Mouse (Mus musculus) midbrain, embryonic 16.5 days (tissue): Measurements from ENCODE around the gene Fto. TPM values are rescaled to one million over a fixed set of nuclear protein-coding genes. Genes with fewer than 3 reads are reported as not detected.

Experiments
- ATAC-seq: fragments of 200-750 bp; cut with Nextera tagmentation; 2 replicates; pipeline ENCODE4 v1.8.0; 2017; ENCODE audit warnings: moderate TSS enrichment
- H3K27ac ChIP-seq: fragments of 300-500 bp; sonication (generic); 2 replicates; pipeline ENCODE4 v1.5.1; 2014; ENCODE audit warnings: mild to moderate bottlenecking, low read length, mixed read lengths
- H3K27me3 ChIP-seq: fragments of 300-500 bp; sonication (generic); 2 replicates; pipeline ENCODE4 v1.6.1; 2014; ENCODE audit warnings: low read depth, low read length, mixed read lengths; ENCODE audit not compliant: control insufficient read depth, insufficient read depth
- H3K36me3 ChIP-seq: fragments of 300-500 bp; sonication (generic); 2 replicates; pipeline ENCODE4 v1.6.1; 2014; ENCODE audit warnings: mild to moderate bottlenecking, low read length, moderate library complexity, mixed read lengths; ENCODE audit not compliant: control insufficient read depth, insufficient read depth
- H3K4me1 ChIP-seq: fragments of 300-500 bp; sonication (generic); 2 replicates; pipeline ENCODE4 v1.6.1; 2014; ENCODE audit warnings: mild to moderate bottlenecking, low read length, mixed read lengths; ENCODE audit not compliant: control insufficient read depth, insufficient read depth
- H3K4me2 ChIP-seq: fragments of 300-500 bp; sonication (generic); 2 replicates; pipeline ENCODE4 v1.6.1; 2014; ENCODE audit warnings: mild to moderate bottlenecking, low read length, mixed read lengths
- H3K4me3 ChIP-seq: fragments of 300-500 bp; sonication (generic); 2 replicates; pipeline ENCODE4 v1.5.1; 2014; ENCODE audit warnings: low read depth, mild to moderate bottlenecking, low read length, moderate library complexity, mixed read lengths
- H3K9ac ChIP-seq: fragments of 300-500 bp; sonication (generic); 2 replicates; pipeline ENCODE4 v1.6.1; 2014; ENCODE audit warnings: low read depth, low read length, mixed read lengths
- H3K9me3 ChIP-seq: fragments of 300-500 bp; sonication (generic); replicated peaks from 2 replicates; pipeline ENCODE4 v1.6.1; 2014; ENCODE audit warnings: mild to moderate bottlenecking, low read length, mixed read lengths; ENCODE audit not compliant: control insufficient read depth, poor library complexity, severe bottlenecking
- WGBS: fragments of 180-500 bp; shearing (Covaris S2); extraction: QIAGEN DNeasy Blood & Tissue Kit; methylation state at CpG from one replicate; pipeline ENCODE4 v1.1.7; 2014; 5-methylcytosine and 5-hydroxymethylcytosine counted together
- polyA plus RNA-seq: library from polyadenylated mRNA; unstranded; fragments of >200 nt; fragmentation: Nextera tagmentation; extraction: Ambion mirVana; gene quantifications from 2 replicates; pipeline ENCODE4 v1.2.1, GENCODE M21; 2015

Fto gene
- polyA plus RNA-seq, 1 experiment from 2014 or later, result 177 TPM

GRCm38 (mm10) chr8:91349816-91350215, 36.5 kb downstream of the Fto start:
- H3K27ac ChIP-seq, result no peak overlapping the region
- no peak overlapping the region for H3K4me2 ChIP-seq
- no peak overlapping the region for H3K9ac ChIP-seq
- peaks cover 13% of the 10 kb centered on the region for H3K4me1 ChIP-seq
- ATAC-seq, result no peak
- H3K36me3 ChIP-seq, result no peaks in the 10 kb centered on the region
- no peaks in the 10 kb centered on the region for H3K27me3 ChIP-seq
- H3K9me3 ChIP-seq, result no peaks in the 10 kb centered on the region
- WGBS, result 92% methylated on average over 7 of the region's 7 CpGs
- no peak overlapping the region for H3K4me3 ChIP-seq

- H3K9ac ChIP-seq, result no peak overlapping the region
- H3K4me1 ChIP-seq, result peaks cover 21% of the 10 kb centered on the region
- no peaks in the 10 kb centered on the region for H3K27me3 ChIP-seq
- ATAC-seq, result no peak
- WGBS, result 75% methylated on average over 7 of the region's 7 CpGs
- H3K4me2 ChIP-seq, result no peak overlapping the region
- no peak overlapping the region for H3K27ac ChIP-seq
- H3K36me3 ChIP-seq, result no peaks in the 10 kb centered on the region
- H3K4me3 ChIP-seq, result no peak overlapping the region
- no peaks in the 10 kb centered on the region for H3K9me3 ChIP-seq
These were observed 37.3 kb downstream of the Fto start for GRCm38 (mm10) chr8:91350628-91351027.

- Histone ChIP-seq H3K9me3 (no peaks in the 10 kb centered on the region), H3K9ac (no peak overlapping the region), H3K4me1 (peaks cover 27% of the 10 kb centered on the region), H3K27me3 (no peaks in the 10 kb centered on the region), H3K4me3 (no peak overlapping the region), H3K4me2 (no peak overlapping the region), H3K27ac (no peak overlapping the region), H3K36me3 (no peaks in the 10 kb centered on the region)
- 93% methylated on average over 3 of the region's 3 CpGs for WGBS
- no peak for ATAC-seq
These were observed 39.3 kb downstream of the Fto start for GRCm38 (mm10) chr8:91352598-91352997.

GRCm38 (mm10) chr8:91353062-91353461, 39.7 kb downstream of the Fto start:
- Histone ChIP-seq H3K4me2 (no peak overlapping the region), H3K9ac (no peak overlapping the region), H3K27me3 (no peaks in the 10 kb centered on the region), H3K4me3 (no peak overlapping the region), H3K9me3 (no peaks in the 10 kb centered on the region), H3K27ac (no peak overlapping the region), H3K36me3 (no peaks in the 10 kb centered on the region), H3K4me1 (peaks cover 26% of the 10 kb centered on the region)
- 77% methylated on average over 5 of the region's 5 CpGs for WGBS
- ATAC-seq, result no peak

- ATAC-seq, result no peak
- Histone ChIP-seq H3K4me1 (peaks cover 26% of the 10 kb centered on the region), H3K36me3 (no peaks in the 10 kb centered on the region), H3K9ac (no peak overlapping the region), H3K9me3 (no peaks in the 10 kb centered on the region), H3K4me3 (no peak overlapping the region), H3K27me3 (no peaks in the 10 kb centered on the region), H3K4me2 (no peak overlapping the region), H3K27ac (no peak overlapping the region)
- 93% methylated on average over 4 of the region's 4 CpGs for WGBS
These were observed 40.6 kb downstream of the Fto start for GRCm38 (mm10) chr8:91353907-91354306.

- WGBS, result 29% methylated on average over 10 of the region's 10 CpGs
- Histone ChIP-seq H3K27ac (peak overlapping the region; percentile 68), H3K9ac (no peak overlapping the region), H3K4me1 (peaks cover 26% of the 10 kb centered on the region), H3K36me3 (no peaks in the 10 kb centered on the region), H3K4me2 (peak overlapping the region; percentile 32), H3K4me3 (no peak overlapping the region), H3K9me3 (no peaks in the 10 kb centered on the region), H3K27me3 (no peaks in the 10 kb centered on the region)
- ATAC-seq, result peak; percentile 59
These were observed 42.1 kb downstream of the Fto start for GRCm38 (mm10) chr8:91355301-91355905.

- 44% methylated on average over 11 of the region's 11 CpGs for WGBS
- H3K4me3 ChIP-seq, result no peak overlapping the region
- peak overlapping the region; percentile 68 for H3K27ac ChIP-seq
- H3K9ac ChIP-seq, result no peak overlapping the region
- H3K27me3 ChIP-seq, result no peaks in the 10 kb centered on the region
- peaks cover 26% of the 10 kb centered on the region for H3K4me1 ChIP-seq
- H3K9me3 ChIP-seq, result no peaks in the 10 kb centered on the region
- no peaks in the 10 kb centered on the region for H3K36me3 ChIP-seq
- H3K4me2 ChIP-seq, result peak overlapping the region; percentile 32
- ATAC-seq, result peak; percentile 64
These were observed 42.8 kb downstream of the Fto start for GRCm38 (mm10) chr8:91355956-91356699.

- ATAC-seq, result no peak
These were observed 44.2 kb downstream of the Fto start for GRCm38 (mm10) chr8:91357493-91358014.

GRCm38 (mm10) chr8:91358016-91358415, 44.7 kb downstream of the Fto start:
- Histone ChIP-seq H3K4me2 (no peak overlapping the region), H3K9me3 (no peaks in the 10 kb centered on the region), H3K27me3 (no peaks in the 10 kb centered on the region), H3K27ac (no peak overlapping the region), H3K4me3 (no peak overlapping the region), H3K9ac (no peak overlapping the region), H3K4me1 (peaks cover 26% of the 10 kb centered on the region), H3K36me3 (no peaks in the 10 kb centered on the region)
- ATAC-seq, result no peak
- 81% methylated on average over 5 of the region's 5 CpGs for WGBS

More at GRCm38 (mm10) chr8:91357493-91358014, 44.2 kb downstream of the Fto start:
- Histone ChIP-seq H3K27me3 (no peaks in the 10 kb centered on the region), H3K36me3 (no peaks in the 10 kb centered on the region), H3K4me2 (no peak overlapping the region), H3K9me3 (no peaks in the 10 kb centered on the region), H3K4me3 (no peak overlapping the region), H3K27ac (no peak overlapping the region), H3K4me1 (peaks cover 26% of the 10 kb centered on the region), H3K9ac (no peak overlapping the region)
- 84% methylated on average over 4 of the region's 4 CpGs for WGBS
